ENCODE assay signal across 30 mouse cellular contexts in genomic region chr9:32368812-32369211, GRCm38 (mm10). TPM values are rescaled to one million over a fixed set of nuclear protein-coding genes. Genes with fewer than 3 reads are reported as not detected.
DNase-seq lines count a peak whose midpoint lies in the region; ATAC-seq and TF ChIP-seq lines count a peak whose summit lies in the region.
"Had no signal": no experiment of that assay in that cellular context is flagged by ENCODE, and none has a peak within 500 bp of the region (broad histone marks: within the 10 kb centered on the region; RNA-seq: fewer than 3 reads in every experiment).

No protein-coding gene starts in this region.

- H3K4me3 ChIP-seq in kidney, embryonic 15.5 days (replicated peaks) = no peak overlapping the region
- no peak overlapping the region for H3K4me3 ChIP-seq in CH12.LX (replicated peaks in 1 of 3; ENCODE audit: low read depth in 2 of 3, low read length in 2 of 3, poor library complexity in 1 of 3)
- H3K4me3 ChIP-seq: forebrain, embryonic 10.5 days; heart, embryonic 15.5 days; midbrain, embryonic 12.5 days had no signal

- 33% methylated on average over 2 of the region's 2 CpGs for WGBS in kidney, embryonic 15.5 days

- no peaks in the 10 kb centered on the region for H3K9me3 ChIP-seq in kidney, embryonic 15.5 days (replicated peaks)
- H3K9me3 ChIP-seq in CH12.LX (replicated peaks; ENCODE audit: low read length) = peaks cover 4% of the 10 kb centered on the region
- H3K9me3 ChIP-seq: forebrain, embryonic 10.5 days; heart, embryonic 15.5 days; midbrain, embryonic 12.5 days had no signal

- ATAC-seq in kidney, embryonic 15.5 days (replicated peaks; ENCODE audit: low FRiP score) = no peak
- ATAC-seq: inflammation-experienced regulatory T-cells, adult 6 months; lung, postnatal 0 days had no signal

- H3K36me3 ChIP-seq in kidney, embryonic 15.5 days = no peaks in the 10 kb centered on the region
- no peaks in the 10 kb centered on the region for H3K36me3 ChIP-seq in CH12.LX (replicated peaks in 1 of 2; ENCODE audit: control insufficient read depth in 1 of 2, insufficient read depth in 1 of 2, low read length in 1 of 2)
- H3K36me3 ChIP-seq: forebrain, embryonic 10.5 days; heart, embryonic 15.5 days; midbrain, embryonic 12.5 days had no signal

- no peaks in the 10 kb centered on the region for H3K27me3 ChIP-seq in kidney, embryonic 15.5 days
- no peaks in the 10 kb centered on the region for H3K27me3 ChIP-seq in CH12.LX (replicated peaks)
- H3K27me3 ChIP-seq: heart, embryonic 15.5 days; midbrain, embryonic 12.5 days had no signal

- no peak overlapping the region for H3K4me2 ChIP-seq in kidney, embryonic 15.5 days
- H3K4me2 ChIP-seq in CH12.LX (ENCODE audit: insufficient read depth, low read depth, poor library complexity, severe bottlenecking) = peak overlapping the region; percentile 71; the same call in 1 of the 2 replicates
- H3K4me2 ChIP-seq: heart, embryonic 15.5 days; hindbrain, embryonic 14.5 days; midbrain, embryonic 12.5 days had no signal

- no peaks in the 10 kb centered on the region for H3K79me2 ChIP-seq in CH12.LX (replicated peaks; ENCODE audit: control insufficient read depth, extremely low read depth, insufficient read depth, poor library complexity, severe bottlenecking)

- peaks cover 11% of the 10 kb centered on the region; the same call in 1 of the 2 replicates for H3K4me1 ChIP-seq in kidney, embryonic 15.5 days
- peaks cover 15 to 48% of the 10 kb centered on the region in 2 experiments for H3K4me1 ChIP-seq in CH12.LX (ENCODE audit: control insufficient read depth in 1 of 2, insufficient read depth in 2 of 2)
- H3K4me1 ChIP-seq: heart, embryonic 15.5 days had no signal

- TF ChIP-seq EP300 in CH12.LX (IDR thresholded peaks at IDR 0.05; ENCODE audit: low read length) = peak; percentile 54; the same call in 1 of the 2 replicates

- TF ChIP-seq CTCF in CH12.LX (conservative IDR thresholded peaks at IDR 0.05 in 1 of 2, IDR thresholded peaks at IDR 0.05 in 1 of 2; ENCODE audit: low read depth in 2 of 2, low read length in 2 of 2) = no peak

- TF ChIP-seq POLR2A in CH12.LX (IDR thresholded peaks at IDR 0.05; ENCODE audit: low read depth, low read length) = no peak

- TF ChIP-seq RAD21 in CH12.LX (IDR thresholded peaks at IDR 0.05; ENCODE audit: low read depth, low read length) = no peak

- dilution Hi-C loops in CH12.LX (cut with MboI; ENCODE audit: extremely low pct_ligation_motif_present, extremely low pct_unique_long_range_greater_than_20kb, low sequenced_read_pairs) = no loop called here

- DNase-seq in kidney, adult 18-20 months = peak; percentile 69
- DNase-seq in CH12.LX (ENCODE audit: extremely low read depth) (peak; percentile 57), ES-CJ7 (ENCODE audit: low read depth, low spot score) (peak; percentile 20), adipocyte (ENCODE audit: low spot score) (no peak)
- peak; percentile 70 for DNase-seq in kidney, postnatal 10 days
- no peak for DNase-seq in urinary bladder, postnatal 14 days (ENCODE audit: low spot score)
- DNase-seq in frontal cortex, adult 2 months (ENCODE audit: extremely low spot score in 1 of 2, low spot score in 1 of 2) = no peak
- DNase-seq: adrenal gland, adult 2 months; cerebellum, adult 2 months; gastrocnemius, postnatal 36 days; heart, postnatal 36 days; right cerebral cortex, postnatal 14 days had no signal

- no peak overlapping the region for H3K9ac ChIP-seq in kidney, embryonic 15.5 days
- H3K9ac ChIP-seq in CH12.LX (ENCODE audit: insufficient read depth, low read depth) = 0 out of 2 replicates have a peak overlapping the region, but pooled peaks have one; percentile 58
- H3K9ac ChIP-seq: heart, embryonic 15.5 days; hindbrain, embryonic 14.5 days; midbrain, embryonic 12.5 days had no signal

- in situ Hi-C loops in CH12.LX (cut with MboI; ENCODE audit: low pct_ligation_motif_present, low pct_unique_long_range_greater_than_20kb, low sequenced_read_pairs) = no loop called here

- H3K27ac ChIP-seq in kidney, embryonic 15.5 days = no peak overlapping the region
- H3K27ac ChIP-seq in CH12.LX (ENCODE audit: insufficient read depth, low read depth) = no peak overlapping the region
- H3K27ac ChIP-seq: forebrain, embryonic 10.5 days; heart, embryonic 15.5 days; hindbrain, embryonic 14.5 days; midbrain, embryonic 12.5 days had no signal

TF ChIP-seq in CH12.LX, 34 proteins besides CTCF, POLR2A, EP300 and RAD21:
- TF ChIP-seq NELFE (IDR thresholded peaks at IDR 0.05; ENCODE audit: low read depth, low read length) (0 out of 2 replicates have a peak, but pooled peaks have one; percentile 7), BHLHE40 (IDR thresholded peaks at IDR 0.05; ENCODE audit: low read depth, low read length) (no peak), USF1 (IDR thresholded peaks at IDR 0.05; ENCODE audit: low read depth, low read length) (no peak), CHD1 (IDR thresholded peaks at IDR 0.05; ENCODE audit: low read depth, low read length) (no peak), TCF12 (IDR thresholded peaks at IDR 0.05; ENCODE audit: low read depth, low read length) (peak; percentile 55; the same call in 1 of the 2 replicates), ETS1 (conservative IDR thresholded peaks at IDR 0.05; ENCODE audit: low read depth, low read length) (0 out of 2 replicates have a peak, but pooled peaks have one; percentile 20), SIN3A (IDR thresholded peaks at IDR 0.05; ENCODE audit: low read length) (no peak), POLR2AphosphoS2 (IDR thresholded peaks at IDR 0.05; ENCODE audit: low read depth, low read length) (no peak)

RNA-seq across cellular contexts. Expression of gene Kcnj1, which starts 3.5 kb away (rescaled TPM):
- polyA plus RNA-seq in kidney, embryonic 15.5 days (2015; fragmentation: Nextera tagmentation; extraction: Ambion mirVana) = 9.0 and 9.8 TPM in 2 replicates
- not detected in 2 replicates for total RNA-seq in CH12.LX (2012; rRNA removed)
- total RNA-seq in CH12.LX (2014; rRNA removed) = 0.11 and 0.19 TPM in 2 replicates
- polyA plus RNA-seq in CH12.LX (2012; ENCODE audit: insufficient read length, low read depth) = 0.07 and 0.08 TPM in 2 replicates
- polyA plus RNA-seq in frontal cortex, adult 2 months (2012; rRNA removed) = not detected in 2 replicates
- total RNA-seq: adrenal gland, adult 2 months; ES-E14; gastrocnemius, adult 18-20 months; gastrocnemius, postnatal 36 days; heart, adult 8-10 months; heart, postnatal 36 days; layer of hippocampus, adult 18-20 months; layer of hippocampus, postnatal 25 days; left cerebral cortex, postnatal 10 days; liver, adult 2 months had no signal
- polyA plus RNA-seq: adrenal gland, adult 2 months; cerebellum, adult 2 months; forebrain, embryonic 10.5 days; heart, embryonic 15.5 days; inflammation-experienced regulatory T-cells, adult 6 months; limb, embryonic 11.5 days; liver, adult 2 months; liver, embryonic 16.5 days; lung, postnatal 0 days; midbrain, embryonic 12.5 days; thymus, postnatal 0 days had no signal

RNA-seq across cellular contexts. Expression of gene Kcnj5, which starts 24.7 kb away (rescaled TPM):
- 1.7 and 1.8 TPM in 2 replicates for polyA plus RNA-seq in kidney, embryonic 15.5 days (2015; fragmentation: Nextera tagmentation; extraction: Ambion mirVana)
- not detected in 2 replicates for total RNA-seq in CH12.LX (2012; rRNA removed)
- not detected in 2 replicates for total RNA-seq in CH12.LX (2014; rRNA removed)
- not detected in 2 replicates for polyA plus RNA-seq in CH12.LX (2012; ENCODE audit: insufficient read length, low read depth)
- polyA plus RNA-seq in frontal cortex, adult 2 months (2012; rRNA removed) = 0.18 and 0.29 TPM in 2 replicates
- total RNA-seq: gastrocnemius, adult 18-20 months; gastrocnemius, postnatal 36 days; monocyte, adult 5-6 weeks had no signal
- polyA plus RNA-seq: inflammation-experienced regulatory T-cells, adult 6 months; thymus, postnatal 0 days had no signal

Comparison
In these comparisons a context has a peak if more than half of its experiments do, and no peak if none do; other contexts are left out.
1. DNase-seq: peak in kidney, adult 18-20 months (single experiment), CH12.LX (single experiment), ES-CJ7 (single experiment) and kidney, postnatal 10 days (single experiment); none in urinary bladder, postnatal 14 days (single experiment), frontal cortex, adult 2 months (0 of 2) and adipocyte (single experiment).